Mouse (Mus musculus): ENCODE data around the gene A830018L16Rik. TPM values are rescaled to one million over a fixed set of nuclear protein-coding genes. Genes with fewer than 3 reads are reported as not detected.

Gene A830018L16Rik
- polyA plus RNA-seq (2017; shearing (Covaris generic)) = 0.05 TPM

DNA sequence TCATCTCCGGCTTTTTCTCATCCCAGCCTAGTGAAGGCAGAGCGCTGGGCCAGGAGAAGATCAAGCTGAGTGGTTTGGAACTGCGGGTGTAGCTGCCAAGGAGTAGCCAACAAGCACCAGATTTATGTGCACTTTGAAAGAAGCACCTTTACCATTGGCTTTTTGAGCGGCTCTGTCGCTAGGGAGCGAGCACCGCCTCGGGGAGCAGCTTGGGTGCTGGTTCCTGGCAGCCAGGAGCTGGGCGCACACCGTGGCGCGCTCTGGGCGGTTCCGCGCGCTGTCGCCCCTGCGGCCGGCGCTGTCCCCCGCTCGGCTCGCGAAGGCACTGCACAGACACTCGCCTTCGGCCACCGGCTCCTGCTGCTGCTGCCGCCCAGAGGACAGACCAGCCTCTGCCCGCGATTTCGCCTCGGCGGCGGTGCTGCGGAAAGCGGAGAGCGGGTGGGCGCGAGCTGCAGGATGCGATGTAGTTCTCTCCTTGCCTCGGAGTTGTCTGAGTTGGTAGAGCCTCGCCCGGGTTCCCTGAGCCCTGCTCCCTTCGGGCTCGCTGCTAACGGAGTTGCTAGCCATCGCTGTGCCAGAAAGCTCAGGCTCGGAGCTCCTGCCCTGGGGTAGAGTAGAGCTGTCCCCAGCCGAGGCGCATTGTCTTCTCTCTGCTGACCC is at the start of gene A830018L16Rik:
TSS of gene A830018L16Rik (plus strand) at position 212 of the 663 bp plus-strand sequence.

Data from activated CD4-positive, CD25-positive, alpha-beta regulatory T cell, adult 9 weeks (primary cell).